In genomic region chr9:50029030-50029429, GRCm38 (mm10) we compare ENCODE assay signal across 13 mouse cellular contexts.
A peak's percentile ranks its signal among the peaks of the same experiment; 100 is the strongest.
DNase-seq lines count a peak whose midpoint lies in the region; ATAC-seq lines count a peak whose summit lies in the region.
"Had no signal": no experiment of that assay in that cellular context is flagged by ENCODE, and none has a peak within 500 bp of the region (broad histone marks: within the 10 kb centered on the region; RNA-seq: fewer than 3 reads in every experiment).

No protein-coding gene starts in this region.

- 41% methylated on average over 3 of the region's 3 CpGs for WGBS in intestine, embryonic 14.5 days
- WGBS in intestine, embryonic 15.5 days = 48% methylated on average over 3 of the region's 3 CpGs
- WGBS in midbrain, embryonic 14.5 days = 58% methylated on average over 3 of the region's 3 CpGs

- H3K4me1 ChIP-seq in intestine, embryonic 14.5 days (replicated peaks; ENCODE audit: control insufficient read depth, insufficient read depth, low read length) = peaks cover 6% of the 10 kb centered on the region; the same call in 1 of the 2 replicates
- H3K4me1 ChIP-seq in intestine, embryonic 15.5 days (replicated peaks) = no peaks in the 10 kb centered on the region
- H3K4me1 ChIP-seq in midbrain, embryonic 14.5 days (ENCODE audit: control insufficient read depth, insufficient read depth, low read length) = peaks cover 13% of the 10 kb centered on the region

- no peak overlapping the region for H3K27ac ChIP-seq in intestine, embryonic 14.5 days (ENCODE audit: low read depth)
- H3K27ac ChIP-seq in intestine, embryonic 15.5 days = no peak overlapping the region
- no peak overlapping the region for H3K27ac ChIP-seq in midbrain, embryonic 14.5 days (replicated peaks; ENCODE audit: low read depth, low read length)
- H3K27ac ChIP-seq: forebrain, embryonic 10.5 days; hindbrain, embryonic 15.5 days; lung, embryonic 15.5 days had no signal

- DNase-seq in intestine, embryonic 14.5 days (ENCODE audit: low spot score) = peak; percentile 68
- peak; percentile 71 for DNase-seq in 3T3-L1 (ENCODE audit: low read depth, low spot score)
- peak; percentile 27 for DNase-seq in Muller cell, postnatal 12 days (ENCODE audit: inconsistent ontology term)
- peak; percentile 56 for DNase-seq in forelimb bud, embryonic 11.5 days (ENCODE audit: low read depth, low spot score)
- no peak for DNase-seq in midbrain, embryonic 14.5 days
- no peak for DNase-seq in right cerebral cortex, postnatal 14 days
- DNase-seq: cerebellum, postnatal 25 days; layer of hippocampus, postnatal 36 days had no signal

- H3K9ac ChIP-seq in intestine, embryonic 14.5 days (ENCODE audit: low read length) = no peak overlapping the region
- no peak overlapping the region for H3K9ac ChIP-seq in intestine, embryonic 15.5 days
- H3K9ac ChIP-seq in midbrain, embryonic 14.5 days (replicated peaks; ENCODE audit: low read length) = no peak overlapping the region
- H3K9ac ChIP-seq: hindbrain, embryonic 15.5 days; lung, embryonic 15.5 days had no signal

- no peak for ATAC-seq in intestine, embryonic 14.5 days (replicated peaks; ENCODE audit: low FRiP score, low TSS enrichment, low read depth)
- no peak for ATAC-seq in intestine, embryonic 15.5 days
- no peak for ATAC-seq in midbrain, embryonic 14.5 days (ENCODE audit: low FRiP score, low TSS enrichment)
- ATAC-seq in frontal cortex, adult (ENCODE audit: low TSS enrichment) = no peak

- no peaks in the 10 kb centered on the region for H3K36me3 ChIP-seq in intestine, embryonic 14.5 days (ENCODE audit: control insufficient read depth, insufficient read depth, low read length)
- H3K36me3 ChIP-seq in intestine, embryonic 15.5 days = no peaks in the 10 kb centered on the region
- H3K36me3 ChIP-seq in midbrain, embryonic 14.5 days (ENCODE audit: control insufficient read depth, insufficient read depth, low read length) = no peaks in the 10 kb centered on the region
- H3K36me3 ChIP-seq: forebrain, embryonic 10.5 days; hindbrain, embryonic 15.5 days; lung, embryonic 15.5 days had no signal

- H3K4me3 ChIP-seq in intestine, embryonic 14.5 days (ENCODE audit: low read depth, low read length) = no peak overlapping the region
- H3K4me3 ChIP-seq in intestine, embryonic 15.5 days (replicated peaks) = no peak overlapping the region
- H3K4me3 ChIP-seq in midbrain, embryonic 14.5 days (replicated peaks; ENCODE audit: low read depth, low read length) = no peak overlapping the region
- H3K4me3 ChIP-seq: forebrain, embryonic 10.5 days; hindbrain, embryonic 15.5 days; lung, embryonic 15.5 days had no signal

- H3K4me2 ChIP-seq in intestine, embryonic 14.5 days (ENCODE audit: low read length) = no peak overlapping the region
- H3K4me2 ChIP-seq in intestine, embryonic 15.5 days (replicated peaks) = no peak overlapping the region
- no peak overlapping the region for H3K4me2 ChIP-seq in midbrain, embryonic 14.5 days (ENCODE audit: low read length)
- H3K4me2 ChIP-seq: hindbrain, embryonic 15.5 days; lung, embryonic 15.5 days had no signal

- no peaks in the 10 kb centered on the region for H3K27me3 ChIP-seq in intestine, embryonic 14.5 days (replicated peaks; ENCODE audit: control insufficient read depth, insufficient read depth, low read length)
- no peaks in the 10 kb centered on the region for H3K27me3 ChIP-seq in intestine, embryonic 15.5 days (replicated peaks)
- no peaks in the 10 kb centered on the region for H3K27me3 ChIP-seq in midbrain, embryonic 14.5 days (ENCODE audit: control insufficient read depth, insufficient read depth, low read length)
- H3K27me3 ChIP-seq: hindbrain, embryonic 15.5 days; lung, embryonic 15.5 days had no signal

- H3K9me3 ChIP-seq in intestine, embryonic 14.5 days (ENCODE audit: control insufficient read depth, low read length) = no peaks in the 10 kb centered on the region
- H3K9me3 ChIP-seq in intestine, embryonic 15.5 days = no peaks in the 10 kb centered on the region
- H3K9me3 ChIP-seq in midbrain, embryonic 14.5 days (ENCODE audit: control insufficient read depth, low read length) = no peaks in the 10 kb centered on the region
- H3K9me3 ChIP-seq: forebrain, embryonic 10.5 days; hindbrain, embryonic 15.5 days; lung, embryonic 15.5 days had no signal

Comparison
In these comparisons a context has a peak if more than half of its experiments do, and no peak if none do; other contexts are left out.
1. DNase-seq: peak in intestine, embryonic 14.5 days (single experiment), 3T3-L1 (single experiment), Muller cell, postnatal 12 days (single experiment) and forelimb bud, embryonic 11.5 days (single experiment); none in midbrain, embryonic 14.5 days (single experiment) and right cerebral cortex, postnatal 14 days (single experiment).